Mouse (Mus musculus) granulocyte monocyte progenitor cell, adult 5-6 weeks (primary cell): ENCODE measurements at regions not wholly inside any gene's neighbourhood (a gene's known extent, or its start where the extent isn't known, plus 50 kb on each side); places are given as distances from the start of the nearest gene placed in this dataset.

ENCODE experiments used
- ATAC-seq: replicated peaks from 2 replicates; pipeline ENCODE4 v1.8.0; 2016; ENCODE audit warnings: mild to moderate bottlenecking, moderate TSS enrichment, inconsistent platforms; ENCODE audit not compliant: poor library complexity, severe bottlenecking

DNA sequence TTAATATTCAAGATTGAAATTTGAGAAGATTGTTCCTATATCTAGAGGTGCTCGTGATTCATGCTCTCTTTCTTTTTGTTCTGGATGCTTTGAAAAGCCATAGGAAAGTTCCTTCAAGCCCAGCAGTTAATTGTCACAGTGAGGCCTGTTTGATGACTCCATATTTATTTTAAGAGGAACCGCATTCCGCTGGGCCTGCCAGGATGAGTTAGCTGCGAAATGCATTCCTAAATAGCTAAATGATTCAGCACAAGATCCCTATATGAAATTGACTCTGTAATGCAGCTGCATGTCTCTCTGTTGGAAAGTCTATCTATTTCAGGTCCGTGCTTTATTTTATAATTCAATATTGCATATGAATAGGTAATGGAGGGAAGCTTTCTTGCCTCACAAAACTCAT is 511.9 kb upstream of the Adgra3 start:
- ATAC-seq: no peak

DNA sequence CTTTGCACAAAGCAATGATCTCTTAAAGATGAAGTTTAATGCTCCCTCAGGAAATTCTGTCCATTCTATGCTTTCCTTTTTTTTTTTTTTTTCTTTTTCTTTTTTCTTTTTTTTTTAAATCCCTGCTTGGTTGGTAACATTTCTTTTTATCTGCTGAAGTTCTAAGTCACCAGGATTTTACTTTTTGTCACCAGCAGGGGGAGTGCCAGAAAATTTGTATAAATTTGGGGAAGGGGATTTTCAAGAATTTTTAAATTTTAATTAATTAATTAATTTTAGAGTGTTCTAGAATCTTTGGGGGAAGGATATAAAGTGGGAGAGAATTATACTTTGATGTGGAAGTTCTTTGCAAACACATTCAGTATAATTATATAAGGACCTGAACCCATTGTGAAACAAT is 492.3 kb upstream of the Adgra3 start:
- ATAC-seq: no peak

DNA sequence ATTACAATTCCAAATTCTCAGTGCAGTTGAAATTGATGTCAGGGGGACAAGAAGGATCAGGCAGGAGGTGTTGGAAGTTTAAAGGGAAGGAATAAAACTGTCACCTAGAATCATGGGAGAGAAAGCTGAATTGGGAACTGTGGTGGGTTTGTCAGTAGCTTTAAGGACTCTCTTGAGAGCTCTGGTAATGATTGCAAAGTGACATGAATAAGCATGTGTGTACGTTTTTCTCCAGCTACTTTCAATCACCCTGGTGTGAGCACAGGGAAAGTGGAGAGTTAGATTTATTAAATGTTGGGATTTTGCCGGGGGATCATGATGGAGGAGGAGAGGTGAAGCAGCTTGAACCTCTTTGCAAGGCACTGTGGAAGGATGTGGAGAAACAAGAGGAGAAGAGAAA is 453.7 kb upstream of the Adgra3 start:
- no peak for ATAC-seq

DNA sequence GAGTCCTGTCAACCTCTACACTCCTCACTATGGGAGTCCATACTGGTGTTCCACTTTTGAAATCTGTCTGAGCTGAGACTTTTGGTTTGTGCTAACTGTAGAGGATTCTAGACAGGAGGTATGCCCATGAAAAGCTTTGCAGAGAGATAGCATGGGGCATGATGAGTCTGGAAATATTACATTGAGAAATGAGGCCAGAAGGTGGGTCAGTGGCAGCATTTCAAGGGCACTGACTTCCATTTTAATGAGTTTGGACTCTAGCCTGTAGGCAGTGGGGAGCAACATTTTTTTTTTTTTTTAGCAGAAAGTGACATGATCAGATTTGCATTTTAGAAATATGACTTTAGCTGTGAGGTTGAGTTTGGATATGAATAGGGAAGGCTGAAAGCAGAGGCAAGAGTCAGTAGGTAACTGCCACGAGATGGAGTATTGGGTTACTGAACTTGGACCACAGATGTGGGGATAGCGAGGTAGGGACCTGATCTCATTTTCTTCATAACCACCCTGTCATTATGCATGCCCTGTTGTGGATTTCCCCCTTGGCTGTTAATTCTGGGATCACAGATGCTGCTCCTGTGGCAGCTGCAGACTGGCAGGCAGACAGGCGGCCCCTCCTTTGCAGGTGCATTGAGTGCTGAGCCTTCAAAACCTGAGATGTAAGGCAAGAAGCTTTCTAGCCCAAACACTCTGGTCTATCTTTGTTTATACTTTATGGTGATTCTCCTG is 451.1 kb upstream of the Adgra3 start:
- no peak for ATAC-seq

DNA sequence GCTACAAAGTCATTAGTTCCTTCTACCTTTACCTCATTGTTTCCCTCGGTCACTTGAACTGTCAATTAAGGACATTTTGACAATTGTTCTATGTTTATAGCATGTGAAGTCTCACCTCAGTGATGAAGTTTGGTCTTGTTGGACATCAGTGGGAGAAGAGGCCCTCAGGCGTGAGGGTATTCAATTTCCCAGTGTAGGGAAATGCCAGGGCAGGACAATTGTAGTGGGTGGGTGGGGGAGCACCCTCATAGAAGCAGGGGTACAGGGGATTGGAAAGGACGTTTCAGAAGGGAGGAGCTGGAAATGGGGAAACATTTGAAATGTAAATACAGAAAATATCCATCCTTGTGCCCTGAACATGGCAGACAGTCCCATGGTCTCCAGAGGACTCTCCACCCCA is 431.4 kb upstream of the Adgra3 start:
- no peak for ATAC-seq

DNA sequence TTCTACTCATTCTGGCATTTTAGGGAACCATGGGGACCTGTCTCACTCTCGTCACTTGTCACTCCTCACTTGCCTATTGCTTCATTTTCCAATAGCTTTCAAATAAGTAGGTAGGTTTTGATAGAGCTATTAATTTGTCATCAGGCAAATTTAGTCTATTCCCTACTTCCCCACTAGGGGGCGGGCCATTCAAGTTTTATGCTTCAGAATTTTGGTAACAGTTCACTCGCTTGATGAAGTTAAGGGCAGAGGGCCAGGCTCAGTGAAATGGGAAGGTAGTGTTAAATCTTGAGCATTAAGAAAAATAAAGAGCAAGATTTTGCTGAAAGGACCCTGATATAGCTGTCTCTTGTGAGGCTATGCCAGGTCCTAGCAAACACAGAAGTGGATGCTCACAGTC is 418.2 kb upstream of the Adgra3 start:
- peak; percentile 40; the same call in 1 of the 2 replicates for ATAC-seq

DNA sequence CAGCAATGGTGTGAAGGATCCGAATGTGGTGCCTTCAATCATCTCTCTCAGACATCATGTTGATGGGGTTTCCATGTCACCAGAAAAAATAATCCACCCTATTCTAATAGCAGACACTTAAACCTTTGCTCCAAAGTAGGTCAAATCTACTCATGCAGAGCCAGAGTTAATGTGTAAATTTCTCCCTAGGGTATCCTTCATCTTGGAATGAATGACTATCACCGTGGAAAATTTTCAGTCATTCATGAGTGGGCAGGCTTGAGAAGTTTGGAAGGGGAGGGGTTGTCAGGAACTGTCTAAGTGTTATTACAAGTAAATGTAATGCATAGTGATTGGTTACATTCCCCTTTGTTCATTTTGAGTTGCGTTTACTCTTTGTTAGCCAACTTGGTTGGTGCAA is 402.7 kb upstream of the Adgra3 start:
- no peak for ATAC-seq

DNA sequence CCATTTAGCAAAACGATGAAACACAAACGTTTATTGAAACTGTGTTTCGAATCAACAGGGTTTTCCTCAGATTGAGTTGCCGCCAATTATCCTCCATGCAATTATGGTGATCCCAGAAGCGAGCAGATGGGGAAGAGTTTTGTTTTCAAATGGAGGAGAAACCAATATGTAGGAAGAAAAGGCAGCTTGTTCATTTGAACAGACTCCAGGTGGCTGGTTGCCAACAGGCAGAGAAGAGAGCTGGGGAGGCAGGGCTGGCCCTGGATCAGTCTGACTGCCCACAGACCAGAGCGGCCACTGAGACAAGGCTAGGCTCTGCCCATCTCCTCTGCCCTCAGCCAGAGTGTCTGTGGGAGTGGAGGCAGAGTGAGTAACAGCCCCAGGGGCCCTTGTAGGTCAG is 398.8 kb upstream of the Adgra3 start:
- no peak for ATAC-seq

DNA sequence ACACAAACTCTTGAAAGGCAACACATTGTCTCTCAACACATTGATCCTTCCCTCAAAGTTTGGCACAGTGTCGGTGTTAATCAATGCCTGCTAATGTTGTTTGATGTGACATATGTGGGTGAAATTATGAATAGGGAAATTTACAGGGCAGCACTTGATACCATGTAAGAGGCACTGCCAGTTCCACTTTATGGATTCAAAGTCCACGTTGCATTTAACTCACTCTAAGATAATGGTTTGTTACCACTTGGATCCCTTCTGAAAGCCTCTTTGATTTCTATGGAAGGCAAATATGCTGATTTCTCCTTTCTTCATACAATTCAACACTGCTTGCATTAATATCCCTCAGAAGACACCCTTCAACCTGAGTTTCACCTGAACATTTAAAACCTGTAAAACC is 395.6 kb upstream of the Adgra3 start:
- ATAC-seq: no peak

DNA sequence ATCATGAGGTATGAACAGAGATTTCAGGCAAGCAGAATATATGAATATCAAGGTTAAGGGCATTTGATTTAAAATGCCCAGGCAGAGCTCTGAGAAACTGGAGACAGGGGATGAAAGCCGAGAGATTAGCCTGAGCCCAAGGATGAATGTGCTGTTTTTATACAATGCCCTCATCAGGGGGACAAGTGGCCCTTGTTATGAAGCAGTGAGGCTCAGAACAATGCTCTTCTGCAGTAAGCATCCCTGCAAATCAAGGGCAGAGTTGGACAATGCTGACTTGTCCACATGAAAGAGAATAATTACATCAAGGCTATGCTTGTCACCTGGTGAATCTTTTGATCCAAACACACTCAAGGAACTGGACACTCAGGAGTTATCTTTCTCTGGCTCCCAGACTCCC is 348.1 kb upstream of the Adgra3 start:
- no peak for ATAC-seq

DNA sequence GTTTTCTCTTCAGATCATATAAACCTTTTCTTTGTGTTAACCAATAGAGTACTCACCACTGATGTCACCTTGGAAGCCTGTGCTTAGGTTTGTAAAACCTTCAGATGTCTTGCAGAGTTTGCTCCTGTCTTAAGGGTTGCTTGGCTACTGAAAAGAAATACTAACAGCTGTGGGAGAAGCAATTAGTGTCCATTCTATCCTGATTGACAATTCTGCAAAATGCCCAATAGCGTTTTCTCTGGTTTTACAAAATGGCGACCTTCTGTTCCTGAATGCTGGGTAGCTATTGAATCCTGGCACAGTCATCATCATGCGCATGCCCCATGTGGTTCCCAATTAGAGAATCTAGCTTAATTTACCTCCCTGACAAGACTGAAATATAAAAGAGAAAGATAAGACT is 347.7 kb upstream of the Adgra3 start:
- no peak for ATAC-seq
